Mouse (Mus musculus): ENCODE results near the gene Gm45753. TPM values are rescaled to one million over a fixed set of nuclear protein-coding genes. Genes with fewer than 3 reads are reported as not detected.

Gene Gm45753
- total RNA-seq, 1 experiment: not detected

GRCm38 (mm10) chr8:45294687-45295086 lies 13.6 kb downstream of the Gm45753 start, which contains the start of gene Klkb1:
Gene Klkb1 (minus strand): TSS chr8:45294859.
- TF ChIP-seq HCFC1 (IDR thresholded peaks at IDR 0.05; ENCODE audit: borderline replicate concordance, insufficient read depth, low read length) (no peak), ZNF384 (IDR thresholded peaks at IDR 0.05; ENCODE audit: low read depth, low read length) (no peak), CHD2 (IDR thresholded peaks at IDR 0.05; ENCODE audit: low read depth, low read length) (no peak), MAFK (IDR thresholded peaks at IDR 0.05; ENCODE audit: insufficient read depth, low read depth, low read length) (no peak), ZC3H11A (IDR thresholded peaks at IDR 0.05; ENCODE audit: borderline replicate concordance, low read depth, low read length) (no peak)
- Histone ChIP-seq H3K27ac (ENCODE audit: insufficient read depth, low read depth, low read length, poor library complexity, severe bottlenecking) (no peak within 1 kb of the TSS), H3K9me3 (ENCODE audit: control insufficient read depth, insufficient read depth, low read depth, low read length) (no peaks in the 10 kb centered on the region), H3K36me3 (ENCODE audit: control insufficient read depth, insufficient read depth, low read length, poor library complexity, severe bottlenecking) (no peaks in the 10 kb centered on the region), H3K9ac (ENCODE audit: insufficient read depth, low read depth, low read length, poor library complexity, severe bottlenecking) (no peak within 1 kb of the TSS), H3K4me1 (ENCODE audit: control insufficient read depth in 2 of 2, insufficient read depth in 2 of 2, low read length in 2 of 2, poor library complexity in 1 of 2) (no peaks in the 10 kb centered on the region), H3K4me3 (ENCODE audit: insufficient read depth in 1 of 2, low read depth in 1 of 2, low read length in 2 of 2, poor library complexity in 1 of 2, severe bottlenecking in 1 of 2) (no peak within 1 kb of the TSS)
- DNase-seq (ENCODE audit: low read depth, low spot score): no peak
- in situ Hi-C loops (cut with MboI; ENCODE audit: low sequenced_read_pairs in 2 of 2, unreplicated experiment in 2 of 2): no loop called here

GRCm38 (mm10) chr8:45291790-45292189 lies 16.5 kb downstream of the Gm45753 start:
- in situ Hi-C loops (cut with MboI; ENCODE audit: low sequenced_read_pairs in 2 of 2, unreplicated experiment in 2 of 2): no loop called here
- DNase-seq (ENCODE audit: low read depth, low spot score): no peak
- no peak overlapping the region for H3K4me3 ChIP-seq (ENCODE audit: insufficient read depth in 1 of 2, low read depth in 1 of 2, low read length in 2 of 2, poor library complexity in 1 of 2, severe bottlenecking in 1 of 2)
- TF ChIP-seq MAFK (IDR thresholded peaks at IDR 0.05; ENCODE audit: insufficient read depth, low read depth, low read length): no peak
- no peak for TF ChIP-seq ZNF384 (IDR thresholded peaks at IDR 0.05; ENCODE audit: low read depth, low read length)
- no peaks in the 10 kb centered on the region for H3K4me1 ChIP-seq (ENCODE audit: control insufficient read depth in 2 of 2, insufficient read depth in 2 of 2, low read length in 2 of 2, poor library complexity in 1 of 2)
- H3K9ac ChIP-seq (ENCODE audit: insufficient read depth, low read depth, low read length, poor library complexity, severe bottlenecking): no peak overlapping the region
- H3K36me3 ChIP-seq (ENCODE audit: control insufficient read depth, insufficient read depth, low read length, poor library complexity, severe bottlenecking): no peaks in the 10 kb centered on the region
- no peaks in the 10 kb centered on the region for H3K9me3 ChIP-seq (ENCODE audit: control insufficient read depth, insufficient read depth, low read depth, low read length)
- no peak overlapping the region for H3K27ac ChIP-seq (ENCODE audit: insufficient read depth, low read depth, low read length, poor library complexity, severe bottlenecking)

GRCm38 (mm10) chr8:45281630-45282029 lies 26.6 kb downstream of the Gm45753 start:
- no peaks in the 10 kb centered on the region for H3K9me3 ChIP-seq (ENCODE audit: control insufficient read depth, insufficient read depth, low read depth, low read length)
- TF ChIP-seq ZNF384 (IDR thresholded peaks at IDR 0.05; ENCODE audit: low read depth, low read length): no peak
- TF ChIP-seq MAFK (IDR thresholded peaks at IDR 0.05; ENCODE audit: insufficient read depth, low read depth, low read length): no peak
- no peak for TF ChIP-seq CHD2 (IDR thresholded peaks at IDR 0.05; ENCODE audit: low read depth, low read length)
- TF ChIP-seq HCFC1 (IDR thresholded peaks at IDR 0.05; ENCODE audit: borderline replicate concordance, insufficient read depth, low read length): no peak
- TF ChIP-seq ZC3H11A (IDR thresholded peaks at IDR 0.05; ENCODE audit: borderline replicate concordance, low read depth, low read length): no peak
- no peak overlapping the region for H3K9ac ChIP-seq (ENCODE audit: insufficient read depth, low read depth, low read length, poor library complexity, severe bottlenecking)
- no peak for DNase-seq (ENCODE audit: low read depth, low spot score)
- in situ Hi-C loops (cut with MboI; ENCODE audit: low sequenced_read_pairs in 2 of 2, unreplicated experiment in 2 of 2): no loop called here
- no peaks in the 10 kb centered on the region for H3K36me3 ChIP-seq (ENCODE audit: control insufficient read depth, insufficient read depth, low read length, poor library complexity, severe bottlenecking)
- H3K4me1 ChIP-seq (ENCODE audit: control insufficient read depth in 2 of 2, insufficient read depth in 2 of 2, low read length in 2 of 2, poor library complexity in 1 of 2): no peaks in the 10 kb centered on the region
- no peak overlapping the region for H3K4me3 ChIP-seq (ENCODE audit: insufficient read depth in 1 of 2, low read depth in 1 of 2, low read length in 2 of 2, poor library complexity in 1 of 2, severe bottlenecking in 1 of 2)
- H3K27ac ChIP-seq (ENCODE audit: insufficient read depth, low read depth, low read length, poor library complexity, severe bottlenecking): no peak overlapping the region

GRCm38 (mm10) chr8:45277453-45277852 lies 30.8 kb downstream of the Gm45753 start:
- no peak overlapping the region for H3K27ac ChIP-seq (ENCODE audit: insufficient read depth, low read depth, low read length, poor library complexity, severe bottlenecking)
- H3K9ac ChIP-seq (ENCODE audit: insufficient read depth, low read depth, low read length, poor library complexity, severe bottlenecking): no peak overlapping the region
- H3K4me1 ChIP-seq (ENCODE audit: control insufficient read depth in 2 of 2, insufficient read depth in 2 of 2, low read length in 2 of 2, poor library complexity in 1 of 2): no peaks in the 10 kb centered on the region
- TF ChIP-seq MAFK (IDR thresholded peaks at IDR 0.05; ENCODE audit: insufficient read depth, low read depth, low read length) (no peak), ZNF384 (IDR thresholded peaks at IDR 0.05; ENCODE audit: low read depth, low read length) (no peak), CHD2 (IDR thresholded peaks at IDR 0.05; ENCODE audit: low read depth, low read length) (no peak), ZC3H11A (IDR thresholded peaks at IDR 0.05; ENCODE audit: borderline replicate concordance, low read depth, low read length) (no peak), HCFC1 (IDR thresholded peaks at IDR 0.05; ENCODE audit: borderline replicate concordance, insufficient read depth, low read length) (no peak)
- DNase-seq (ENCODE audit: low read depth, low spot score): no peak
- H3K36me3 ChIP-seq (ENCODE audit: control insufficient read depth, insufficient read depth, low read length, poor library complexity, severe bottlenecking): no peaks in the 10 kb centered on the region
- no peaks in the 10 kb centered on the region for H3K9me3 ChIP-seq (ENCODE audit: control insufficient read depth, insufficient read depth, low read depth, low read length)
- in situ Hi-C loops (cut with MboI; ENCODE audit: low sequenced_read_pairs in 2 of 2, unreplicated experiment in 2 of 2): no loop called here
- H3K4me3 ChIP-seq (ENCODE audit: insufficient read depth in 1 of 2, low read depth in 1 of 2, low read length in 2 of 2, poor library complexity in 1 of 2, severe bottlenecking in 1 of 2): no peak overlapping the region

GRCm38 (mm10) chr8:45274317-45274716 lies 33.9 kb downstream of the Gm45753 start:
- no peak for DNase-seq (ENCODE audit: low read depth, low spot score)
- Histone ChIP-seq H3K9me3 (ENCODE audit: control insufficient read depth, insufficient read depth, low read depth, low read length) (no peaks in the 10 kb centered on the region), H3K36me3 (ENCODE audit: control insufficient read depth, insufficient read depth, low read length, poor library complexity, severe bottlenecking) (no peaks in the 10 kb centered on the region), H3K27ac (ENCODE audit: insufficient read depth, low read depth, low read length, poor library complexity, severe bottlenecking) (no peak overlapping the region), H3K4me1 (ENCODE audit: control insufficient read depth in 2 of 2, insufficient read depth in 2 of 2, low read length in 2 of 2, poor library complexity in 1 of 2) (no peaks in the 10 kb centered on the region), H3K9ac (ENCODE audit: insufficient read depth, low read depth, low read length, poor library complexity, severe bottlenecking) (no peak overlapping the region), H3K4me3 (ENCODE audit: insufficient read depth in 1 of 2, low read depth in 1 of 2, low read length in 2 of 2, poor library complexity in 1 of 2, severe bottlenecking in 1 of 2) (no peak overlapping the region)
- TF ChIP-seq ZC3H11A (IDR thresholded peaks at IDR 0.05; ENCODE audit: borderline replicate concordance, low read depth, low read length) (no peak), HCFC1 (IDR thresholded peaks at IDR 0.05; ENCODE audit: borderline replicate concordance, insufficient read depth, low read length) (no peak), ZNF384 (IDR thresholded peaks at IDR 0.05; ENCODE audit: low read depth, low read length) (no peak), MAFK (IDR thresholded peaks at IDR 0.05; ENCODE audit: insufficient read depth, low read depth, low read length) (no peak), CHD2 (IDR thresholded peaks at IDR 0.05; ENCODE audit: low read depth, low read length) (no peak)
- in situ Hi-C loops (cut with MboI; ENCODE audit: low sequenced_read_pairs in 2 of 2, unreplicated experiment in 2 of 2): no loop called here

Measured in ES-E14 (cell line).